Mouse (Mus musculus): ENCODE measurements around the gene Pwp2.
"Not testable (repeated sequence)": the region's sequence is repeated elsewhere in the genome, so short reads cannot be mapped to it uniquely, and the experiment has no call there.

Gene Pwp2

GRCm38 (mm10) chr10:78184531-78185380 is at the start of gene Pwp2:
Gene Pwp2, minus strand, starts transcription at chr10:78185149.
- DNase-seq (ENCODE audit: low spot score in 2 of 2) = peak; percentile 87 to 95

DNA sequence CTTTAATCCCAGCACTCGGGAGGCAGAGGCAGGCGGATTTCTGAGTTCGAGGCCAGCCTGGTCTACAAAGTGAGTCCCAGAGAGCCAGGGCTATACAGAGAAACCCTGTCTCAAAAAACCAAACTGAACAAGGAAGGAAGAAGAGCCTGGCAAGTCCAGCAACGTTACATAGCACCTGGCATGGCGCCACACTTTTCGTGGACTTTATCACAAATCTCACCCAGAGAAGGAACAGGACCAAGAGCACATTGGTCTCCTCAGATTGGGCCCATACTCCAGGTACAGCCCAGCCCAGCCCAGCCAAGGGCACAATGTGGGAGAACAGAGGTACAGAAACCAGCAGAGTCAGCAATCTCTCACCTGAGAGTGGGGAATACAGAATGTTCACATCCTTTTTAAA is 48.8 kb upstream of the Pwp2 start:
- DNase-seq (ENCODE audit: low spot score in 2 of 2) = no peak

DNA sequence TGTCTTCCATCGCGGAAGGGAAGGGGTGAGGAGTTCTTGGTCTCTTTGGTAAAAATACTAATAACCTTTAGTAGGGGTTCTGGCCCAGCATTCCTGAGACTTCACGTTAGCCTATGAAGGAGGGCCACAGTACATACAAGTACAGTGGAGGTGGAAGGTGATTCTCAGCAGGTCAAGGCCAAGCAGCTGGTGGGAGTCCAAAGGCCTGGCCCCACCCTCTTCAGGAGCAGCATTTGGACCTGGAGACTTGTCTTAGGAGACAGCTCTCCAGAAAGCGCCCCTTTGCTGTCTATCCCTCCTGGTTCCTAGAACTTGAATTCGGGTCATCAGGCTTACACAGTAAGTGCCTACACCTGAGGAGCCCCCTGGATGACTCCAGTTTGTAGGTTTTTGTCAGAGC is 48.2 kb upstream of the Pwp2 start:
- DNase-seq (ENCODE audit: low spot score in 2 of 2) = no peak

GRCm38 (mm10) chr10:78232301-78232980 is 47.5 kb upstream of the Pwp2 start:
- no peak for DNase-seq (ENCODE audit: low spot score in 2 of 2)

- no peak for DNase-seq (ENCODE audit: low spot score in 2 of 2)
Measured at GRCm38 (mm10) chr10:78228560-78228928, 43.6 kb upstream of the Pwp2 start.

GRCm38 (mm10) chr10:78227875-78228559 is 43.1 kb upstream of the Pwp2 start:
- no peak for DNase-seq (ENCODE audit: low spot score in 2 of 2)

DNA sequence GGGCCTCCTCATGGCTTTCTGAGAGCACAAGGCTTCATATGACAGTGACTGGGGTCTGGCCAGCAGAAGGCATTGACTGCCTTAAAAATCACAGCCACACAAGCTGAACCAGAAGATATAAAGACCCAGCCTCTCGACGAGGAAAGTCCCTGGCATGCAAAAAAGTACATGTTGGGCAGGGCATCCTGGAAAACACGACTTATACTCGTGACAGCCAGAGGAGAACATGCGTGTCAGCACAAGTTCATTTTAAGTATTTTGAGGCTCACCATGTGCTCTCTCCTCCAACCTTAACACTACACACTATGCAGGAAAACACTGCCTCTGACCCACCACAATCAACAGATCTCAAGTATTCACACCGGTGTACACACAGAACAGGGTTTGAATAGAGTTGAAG is 39.2 kb upstream of the Pwp2 start:
- DNase-seq (ENCODE audit: low spot score in 2 of 2) = no peak

DNA sequence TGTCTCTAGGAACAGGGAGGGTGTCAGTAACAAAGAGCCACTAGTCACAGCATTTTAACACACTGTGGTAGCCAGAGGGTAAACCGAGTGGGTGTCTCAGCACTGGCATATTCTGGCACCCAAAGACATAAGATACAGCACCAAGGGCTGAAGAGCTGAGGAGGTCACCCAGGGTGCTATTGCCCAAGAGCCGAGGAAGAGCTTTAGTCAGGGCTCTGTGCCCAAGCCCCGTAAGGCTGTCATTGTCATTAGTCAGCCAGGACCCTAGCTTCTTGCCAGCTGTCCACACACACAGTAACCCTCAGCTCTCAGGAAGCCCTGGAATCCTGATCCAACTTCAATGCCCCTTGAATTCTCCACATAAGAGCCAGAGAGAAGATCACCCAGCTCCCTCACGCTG is 38.0 kb upstream of the Pwp2 start:
- DNase-seq (ENCODE audit: low spot score in 2 of 2) = no peak

DNA sequence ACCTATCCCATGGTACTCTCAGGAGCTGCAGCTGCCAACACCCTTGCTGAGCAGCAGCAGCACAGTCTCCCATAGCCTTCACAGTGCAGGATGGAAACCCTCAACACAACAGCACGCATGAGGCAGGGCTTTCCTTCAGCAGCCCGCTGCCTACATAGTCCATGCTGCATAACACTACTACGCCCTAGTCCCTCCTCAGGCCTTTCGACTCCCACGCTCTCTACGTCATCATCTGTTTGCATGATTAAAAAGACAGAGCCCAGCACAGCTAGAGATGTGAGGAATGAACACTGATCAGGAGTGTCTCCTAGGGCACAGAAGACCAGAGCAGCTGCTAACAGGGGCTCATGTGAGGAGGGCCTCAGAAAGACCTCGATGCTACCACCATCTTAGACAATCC is 36.4 kb upstream of the Pwp2 start:
- peak; percentile 31 to 50 for DNase-seq (ENCODE audit: low spot score in 2 of 2)

GRCm38 (mm10) chr10:78219528-78219927 is 34.6 kb upstream of the Pwp2 start:
- peak; percentile 61 to 64 for DNase-seq (ENCODE audit: low spot score in 2 of 2)

GRCm38 (mm10) chr10:78218576-78218975 is 33.6 kb upstream of the Pwp2 start:
- peak; percentile 35 to 39 for DNase-seq (ENCODE audit: low spot score in 2 of 2)

- no peak for DNase-seq (ENCODE audit: low spot score in 2 of 2)
Measured at GRCm38 (mm10) chr10:78216376-78217083, 31.6 kb upstream of the Pwp2 start.

DNA sequence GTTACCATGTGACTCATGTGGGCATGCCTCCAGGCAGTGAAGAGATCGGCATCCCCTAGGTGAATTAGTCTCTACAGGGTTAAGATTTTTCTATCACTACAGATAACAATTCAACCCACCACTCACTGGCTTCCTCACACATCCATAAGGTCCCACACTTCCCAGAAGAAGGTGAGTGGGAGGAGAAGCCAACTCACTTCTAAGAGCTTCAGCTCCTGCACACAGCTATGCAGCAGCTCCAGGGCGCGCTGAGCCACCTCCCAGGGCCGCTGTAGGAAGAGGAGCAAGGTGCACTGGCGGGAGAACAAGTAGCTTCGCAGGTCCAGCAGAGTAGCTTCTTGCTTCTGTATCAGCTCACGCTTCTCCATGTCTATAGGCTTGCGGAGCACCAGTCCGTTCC is 29.4 kb upstream of the Pwp2 start:
- DNase-seq (ENCODE audit: low spot score in 2 of 2) = peak; percentile 34 to 56

- no peak for DNase-seq (ENCODE audit: low spot score in 2 of 2)
Measured at GRCm38 (mm10) chr10:78211311-78211710, 26.4 kb upstream of the Pwp2 start.

DNA sequence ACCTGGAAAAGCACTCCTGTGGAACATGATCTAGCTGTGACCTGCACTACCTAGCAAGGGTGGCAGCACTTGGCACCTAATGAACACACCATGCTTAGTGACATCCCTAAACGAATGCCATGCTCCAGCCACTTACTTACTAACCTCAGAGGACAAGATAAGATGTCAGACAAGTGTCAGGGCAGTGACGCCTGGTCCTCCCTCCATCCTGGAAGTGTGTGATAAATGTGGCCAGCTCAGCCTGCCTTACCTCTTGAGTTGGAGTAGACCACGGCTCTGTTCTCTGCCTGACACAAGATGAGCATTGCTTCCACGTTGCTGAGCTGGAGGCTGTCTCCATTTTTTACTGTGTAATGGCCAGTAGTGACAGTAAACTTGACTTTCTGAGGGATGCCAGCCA is 16.2 kb upstream of the Pwp2 start:
- no peak for DNase-seq (ENCODE audit: low spot score in 2 of 2)

DNA sequence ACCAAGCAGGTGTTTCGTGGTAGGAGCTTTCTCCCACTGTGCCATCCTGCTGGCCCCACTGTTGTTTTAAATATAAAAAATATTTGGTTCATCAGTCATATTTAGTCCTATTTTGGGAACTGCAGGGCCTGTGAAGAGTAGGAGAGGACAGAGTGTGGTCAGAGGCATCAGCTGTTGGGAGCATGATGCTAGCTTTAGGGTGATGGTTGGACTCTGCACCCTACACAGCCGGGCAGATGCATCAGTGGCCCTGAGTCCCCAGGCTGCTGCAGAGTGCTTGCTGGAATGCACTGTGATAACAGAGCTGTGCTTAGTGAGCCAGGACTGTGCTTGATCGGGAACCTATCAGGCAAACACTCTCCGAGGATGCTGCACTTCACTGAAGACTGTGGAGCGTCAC is 8.0 kb upstream of the Pwp2 start:
- no peak for DNase-seq (ENCODE audit: low spot score in 2 of 2)

GRCm38 (mm10) chr10:78186076-78186475 is 1.1 kb upstream of the Pwp2 start:
- not testable (repeated sequence) for DNase-seq (ENCODE audit: low spot score in 2 of 2)

DNA sequence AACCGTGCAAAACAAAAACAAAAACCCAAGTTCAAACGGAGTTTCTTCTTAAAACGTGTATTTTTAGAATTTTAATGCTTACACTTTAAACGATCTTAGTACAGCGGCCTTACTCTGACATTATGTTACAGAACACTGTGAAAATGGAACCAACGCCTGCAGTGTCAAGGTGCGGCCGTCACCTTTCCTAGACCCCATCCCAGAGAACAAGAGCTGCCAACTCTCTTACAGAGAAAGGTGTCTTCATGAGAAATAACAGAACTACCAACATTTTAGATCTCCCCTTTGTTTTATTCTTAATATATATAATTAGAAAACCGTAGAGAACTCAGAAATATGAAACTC is 404 bp upstream of the Pwp2 start:
- DNase-seq (ENCODE audit: low spot score in 2 of 2) = no peak

GRCm38 (mm10) chr10:78183577-78183976 is 1.4 kb downstream of the Pwp2 start:
- no peak for DNase-seq (ENCODE audit: low spot score in 2 of 2)

GRCm38 (mm10) chr10:78182321-78182720 is 2.6 kb downstream of the Pwp2 start:
- DNase-seq (ENCODE audit: low spot score in 2 of 2) = no peak

GRCm38 (mm10) chr10:78174474-78174873 is 10.5 kb downstream of the Pwp2 start:
- no peak for DNase-seq (ENCODE audit: low spot score in 2 of 2)

- DNase-seq (ENCODE audit: low spot score in 2 of 2) = no peak
Measured at GRCm38 (mm10) chr10:78171581-78171980, 13.4 kb downstream of the Pwp2 start.
